Mouse (Mus musculus): ENCODE data around the gene Myo1d.

GRCm38 (mm10) chr11:80724701-80725100 is 55.1 kb downstream of the Myo1d start:
- TF ChIP-seq POLR2A (IDR thresholded peaks at IDR 0.05; ENCODE audit: borderline replicate concordance, extremely low read depth, low read depth, low read length) (no peak), CTCF (IDR thresholded peaks at IDR 0.05; ENCODE audit: insufficient read depth, low read length) (no peak)
